Mouse (Mus musculus) heart, adult 11 months (tissue): ENCODE results near the gene Rcbtb2.
A peak's percentile ranks its signal among the peaks of the same experiment; 100 is the strongest.
"Not testable (repeated sequence)": the region's sequence is repeated elsewhere in the genome, so short reads cannot be mapped to it uniquely, and the experiment has no call there.

Experiments used
- DNase-seq: peaks from one replicate; pipeline ENCODE4 v3.0.0; 2022

Gene Rcbtb2

GRCm38 (mm10) chr14:73122923-73123278, at the start of gene Rcbtb2:
Rcbtb2 (plus strand) TSS chr14:73123037.
- DNase-seq = peak; percentile 13

- DNase-seq = peak; percentile 52
These were observed 39.3 kb upstream of the Rcbtb2 start for GRCm38 (mm10) chr14:73083563-73083962.

- DNase-seq = peak; percentile 72
These were observed 36.4 kb upstream of the Rcbtb2 start for GRCm38 (mm10) chr14:73086425-73086824.

- DNase-seq = peak; percentile 37
These were observed 35.6 kb upstream of the Rcbtb2 start for GRCm38 (mm10) chr14:73087247-73087646.

- DNase-seq = peak; percentile 64
These were observed 35.1 kb upstream of the Rcbtb2 start for GRCm38 (mm10) chr14:73087746-73088145.

- no peak for DNase-seq
These were observed 34.6 kb upstream of the Rcbtb2 start for GRCm38 (mm10) chr14:73088224-73088623.

GRCm38 (mm10) chr14:73092871-73093270, 30.0 kb upstream of the Rcbtb2 start:
- DNase-seq = peak; percentile 59

- peak; percentile 45 for DNase-seq
These were observed 27.9 kb upstream of the Rcbtb2 start for GRCm38 (mm10) chr14:73094802-73095550.

GRCm38 (mm10) chr14:73098677-73099387, 24.0 kb upstream of the Rcbtb2 start:
- DNase-seq = peak; percentile 71

- DNase-seq = peak; percentile 81
These were observed 20.5 kb upstream of the Rcbtb2 start for GRCm38 (mm10) chr14:73102270-73102865.

- not testable (repeated sequence) for DNase-seq
These were observed 19.9 kb upstream of the Rcbtb2 start for GRCm38 (mm10) chr14:73102986-73103385.

- no peak for DNase-seq
These were observed 17.9 kb upstream of the Rcbtb2 start for GRCm38 (mm10) chr14:73104913-73105312.

GRCm38 (mm10) chr14:73105407-73106185, 17.2 kb upstream of the Rcbtb2 start:
- DNase-seq = peak; percentile 69

GRCm38 (mm10) chr14:73106234-73106711, 16.6 kb upstream of the Rcbtb2 start:
- DNase-seq = peak; percentile 76

- peak; percentile 84 for DNase-seq
These were observed 15.9 kb upstream of the Rcbtb2 start for GRCm38 (mm10) chr14:73106957-73107356.

GRCm38 (mm10) chr14:73107371-73107770, 15.5 kb upstream of the Rcbtb2 start:
- peak; percentile 42 for DNase-seq

- DNase-seq = no peak
These were observed 14.9 kb upstream of the Rcbtb2 start for GRCm38 (mm10) chr14:73107952-73108351.

- peak; percentile 66 for DNase-seq
These were observed 12.2 kb upstream of the Rcbtb2 start for GRCm38 (mm10) chr14:73110682-73111081.

- DNase-seq = peak; percentile 79
These were observed 11.7 kb upstream of the Rcbtb2 start for GRCm38 (mm10) chr14:73111091-73111490.

- DNase-seq = peak; percentile 90
These were observed 10.5 kb upstream of the Rcbtb2 start for GRCm38 (mm10) chr14:73112186-73112840.

- DNase-seq = peak; percentile 76
These were observed 7.9 kb upstream of the Rcbtb2 start for GRCm38 (mm10) chr14:73114952-73115351.

GRCm38 (mm10) chr14:73116301-73116700, 6.5 kb upstream of the Rcbtb2 start:
- peak; percentile 90 for DNase-seq
